Mouse (Mus musculus): Measurements from ENCODE around the gene Cdc6. TPM values are rescaled to one million over a fixed set of nuclear protein-coding genes. Genes with fewer than 3 reads are reported as not detected.

Gene Cdc6
- polyA plus RNA-seq, 1 experiment from 2014 or later = 34.7 TPM

GRCm38 (mm10) chr11:98966499-98967141 lies 59.0 kb downstream of the Cdc6 start:
- peak overlapping the region; percentile 7; the same call in 1 of the 2 replicates for H3K4me2 ChIP-seq (replicated peaks)
- H3K9me3 ChIP-seq = no peaks in the 10 kb centered on the region
- ATAC-seq (ENCODE audit: insufficient number of reproducible peaks, insufficient read depth, low FRiP score, low TSS enrichment) = no peak
- H3K4me3 ChIP-seq = no peak overlapping the region
- H3K27me3 ChIP-seq = no peaks in the 10 kb centered on the region
- peaks cover 36% of the 10 kb centered on the region for H3K36me3 ChIP-seq
- peak overlapping the region; percentile 0; the same call in 1 of the 2 replicates for H3K27ac ChIP-seq
- H3K9ac ChIP-seq = no peak overlapping the region
- peaks cover 99% of the 10 kb centered on the region for H3K4me1 ChIP-seq
- WGBS = 31% methylated on average over 8 of the region's 9 CpGs

GRCm38 (mm10) chr11:98968079-98968478 lies 60.5 kb downstream of the Cdc6 start:
- Histone ChIP-seq H3K36me3 (peaks cover 50% of the 10 kb centered on the region), H3K27ac (peak overlapping the region; percentile 83), H3K4me2 (replicated peaks) (no peak overlapping the region; the same call in 1 of the 2 replicates), H3K9ac (no peak overlapping the region), H3K4me3 (no peak overlapping the region), H3K9me3 (no peaks in the 10 kb centered on the region), H3K27me3 (no peaks in the 10 kb centered on the region), H3K4me1 (peaks cover 84% of the 10 kb centered on the region)
- no peak for ATAC-seq (ENCODE audit: insufficient number of reproducible peaks, insufficient read depth, low FRiP score, low TSS enrichment)
- WGBS = 70% methylated on average over 16 of the region's 16 CpGs

GRCm38 (mm10) chr11:98968716-98969495 lies 61.3 kb downstream of the Cdc6 start:
- Histone ChIP-seq H3K9me3 (no peaks in the 10 kb centered on the region), H3K4me3 (no peak overlapping the region), H3K27me3 (no peaks in the 10 kb centered on the region), H3K4me2 (replicated peaks) (peak overlapping the region; percentile 34), H3K27ac (peak overlapping the region; percentile 83), H3K9ac (no peak overlapping the region; the same call in 1 of the 2 replicates), H3K36me3 (peaks cover 58% of the 10 kb centered on the region), H3K4me1 (peaks cover 76% of the 10 kb centered on the region)
- no peak for ATAC-seq (ENCODE audit: insufficient number of reproducible peaks, insufficient read depth, low FRiP score, low TSS enrichment)
- WGBS = 5% methylated on average over 20 of the region's 20 CpGs

GRCm38 (mm10) chr11:98969496-98969927 lies 61.9 kb downstream of the Cdc6 start:
- 20% methylated on average over 17 of the region's 17 CpGs for WGBS
- Histone ChIP-seq H3K9me3 (no peaks in the 10 kb centered on the region), H3K27me3 (no peaks in the 10 kb centered on the region), H3K4me2 (replicated peaks) (peak overlapping the region; percentile 34), H3K9ac (peak overlapping the region; percentile 30), H3K4me3 (0 out of 2 replicates have a peak overlapping the region, but pooled peaks have one; percentile 2), H3K36me3 (peaks cover 64% of the 10 kb centered on the region), H3K4me1 (peaks cover 70% of the 10 kb centered on the region), H3K27ac (peak overlapping the region; percentile 83)
- no peak for ATAC-seq (ENCODE audit: insufficient number of reproducible peaks, insufficient read depth, low FRiP score, low TSS enrichment)

GRCm38 (mm10) chr11:98970191-98970925 lies 62.8 kb downstream of the Cdc6 start:
- Histone ChIP-seq H3K9me3 (no peaks in the 10 kb centered on the region), H3K9ac (no peak overlapping the region), H3K27ac (peak overlapping the region; percentile 83), H3K4me1 (peaks cover 61% of the 10 kb centered on the region), H3K4me2 (replicated peaks) (peak overlapping the region; percentile 34; the same call in 1 of the 2 replicates), H3K4me3 (no peak overlapping the region), H3K27me3 (no peaks in the 10 kb centered on the region), H3K36me3 (peaks cover 73% of the 10 kb centered on the region)
- ATAC-seq (ENCODE audit: insufficient number of reproducible peaks, insufficient read depth, low FRiP score, low TSS enrichment) = no peak
- 74% methylated on average over 29 of the region's 29 CpGs for WGBS

- peak overlapping the region; percentile 7; the same call in 1 of the 2 replicates for H3K9ac ChIP-seq
- peaks cover 71% of the 10 kb centered on the region for H3K36me3 ChIP-seq
- 0 out of 2 replicates have a peak overlapping the region, but pooled peaks have one; percentile 2 for H3K4me2 ChIP-seq (replicated peaks)
- no peaks in the 10 kb centered on the region for H3K9me3 ChIP-seq
- no peak overlapping the region for H3K4me3 ChIP-seq
- peaks cover 50% of the 10 kb centered on the region for H3K4me1 ChIP-seq
- no peak for ATAC-seq (ENCODE audit: insufficient number of reproducible peaks, insufficient read depth, low FRiP score, low TSS enrichment)
- peak overlapping the region; percentile 83; the same call in 1 of the 2 replicates for H3K27ac ChIP-seq
- 79% methylated on average over 23 of the region's 23 CpGs for WGBS
- no peaks in the 10 kb centered on the region for H3K27me3 ChIP-seq
Observed at GRCm38 (mm10) chr11:98971316-98972031, 63.9 kb downstream of the Cdc6 start.

GRCm38 (mm10) chr11:98972215-98972614 lies 64.6 kb downstream of the Cdc6 start:
- H3K4me3 ChIP-seq = no peak overlapping the region
- H3K4me1 ChIP-seq = peaks cover 43% of the 10 kb centered on the region
- peaks cover 66% of the 10 kb centered on the region for H3K36me3 ChIP-seq
- WGBS = 55% methylated on average over 9 of the region's 9 CpGs
- H3K27ac ChIP-seq = peak overlapping the region; percentile 36; the same call in 1 of the 2 replicates
- no peak for ATAC-seq (ENCODE audit: insufficient number of reproducible peaks, insufficient read depth, low FRiP score, low TSS enrichment)
- no peak overlapping the region for H3K4me2 ChIP-seq (replicated peaks)
- no peaks in the 10 kb centered on the region for H3K27me3 ChIP-seq
- no peaks in the 10 kb centered on the region for H3K9me3 ChIP-seq
- no peak overlapping the region for H3K9ac ChIP-seq

- no peak overlapping the region for H3K9ac ChIP-seq
- H3K36me3 ChIP-seq = peaks cover 65% of the 10 kb centered on the region
- H3K4me3 ChIP-seq = no peak overlapping the region
- H3K4me1 ChIP-seq = peaks cover 37% of the 10 kb centered on the region
- no peaks in the 10 kb centered on the region for H3K27me3 ChIP-seq
- H3K9me3 ChIP-seq = no peaks in the 10 kb centered on the region
- no peak for ATAC-seq (ENCODE audit: insufficient number of reproducible peaks, insufficient read depth, low FRiP score, low TSS enrichment)
- WGBS = 93% methylated on average over 9 of the region's 9 CpGs
- H3K4me2 ChIP-seq (replicated peaks) = no peak overlapping the region
- no peak overlapping the region for H3K27ac ChIP-seq
Observed at GRCm38 (mm10) chr11:98972801-98973360, 65.3 kb downstream of the Cdc6 start.
